Mouse (Mus musculus): Measurements from ENCODE around the gene Kmo.

DNA sequence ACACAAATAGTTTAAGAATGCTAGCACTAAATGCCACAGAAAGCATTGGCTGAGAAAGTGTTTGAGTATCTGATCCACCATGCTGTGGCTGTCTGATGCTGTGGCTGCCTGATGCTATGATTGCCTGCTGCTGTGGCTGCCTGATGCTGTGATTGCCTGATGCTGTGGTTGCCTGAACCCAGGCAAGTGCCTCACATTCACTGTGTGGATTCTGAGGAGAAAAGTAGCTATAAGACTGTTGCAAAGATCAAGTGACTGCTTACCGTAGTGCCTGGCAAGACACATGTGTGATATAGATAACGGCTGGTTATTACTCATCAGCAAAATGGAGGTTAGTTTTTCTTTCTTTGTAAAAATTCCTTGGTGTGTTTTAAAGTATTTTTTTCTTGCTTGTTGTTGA is 46.1 kb upstream of the Kmo start:
- TF ChIP-seq ZC3H11A (IDR thresholded peaks at IDR 0.05; ENCODE audit: borderline replicate concordance, low read depth, low read length): no peak
- TF ChIP-seq CHD2 (IDR thresholded peaks at IDR 0.05; ENCODE audit: low read depth, low read length): no peak
- TF ChIP-seq HCFC1 (IDR thresholded peaks at IDR 0.05; ENCODE audit: borderline replicate concordance, insufficient read depth, low read length): no peak
- no peak for TF ChIP-seq ZNF384 (IDR thresholded peaks at IDR 0.05; ENCODE audit: low read depth, low read length)
